Mouse (Mus musculus): ENCODE data around the gene Comp.

Gene Comp

DNA sequence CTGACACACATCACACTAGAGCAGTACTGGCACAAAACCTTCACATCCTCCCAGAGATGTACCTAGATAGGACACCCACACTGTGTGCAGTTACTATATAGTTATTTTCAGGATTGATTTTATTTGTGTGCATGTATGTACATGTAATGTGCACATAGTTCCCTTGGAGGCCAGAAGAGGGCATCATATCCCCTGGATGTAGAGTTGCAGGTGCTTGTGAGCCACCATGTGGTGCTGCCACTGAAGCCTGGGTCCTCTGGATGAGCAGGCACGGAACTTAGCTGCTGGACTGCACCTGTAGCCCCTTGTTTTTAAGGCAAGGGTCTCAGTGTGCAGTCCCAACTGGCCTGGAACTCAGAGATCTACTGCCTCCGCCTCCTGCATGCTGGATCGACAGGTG is 30.9 kb downstream of the Comp start:
- DNase-seq: no peak

DNA sequence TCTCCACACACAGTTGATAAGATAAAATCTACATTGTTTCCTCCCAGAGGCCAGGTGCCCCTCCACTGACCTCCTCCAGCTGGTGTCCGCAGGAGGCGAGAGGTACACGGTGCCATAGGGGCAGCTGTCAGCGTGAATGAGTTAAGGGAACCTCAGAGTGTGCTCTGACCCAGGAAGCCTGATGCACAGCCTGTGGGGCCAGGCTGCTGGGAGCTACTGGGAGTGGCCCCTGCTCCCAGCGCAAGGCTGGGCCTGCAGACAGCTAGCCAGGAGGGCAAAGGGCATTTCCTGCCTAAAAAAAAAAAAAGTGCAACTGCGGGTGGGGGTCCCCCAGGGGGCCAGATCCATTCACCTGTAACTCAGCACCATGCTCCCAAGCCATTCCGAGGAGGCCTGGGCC is 31.8 kb downstream of the Comp start:
- DNase-seq: no peak

DNA sequence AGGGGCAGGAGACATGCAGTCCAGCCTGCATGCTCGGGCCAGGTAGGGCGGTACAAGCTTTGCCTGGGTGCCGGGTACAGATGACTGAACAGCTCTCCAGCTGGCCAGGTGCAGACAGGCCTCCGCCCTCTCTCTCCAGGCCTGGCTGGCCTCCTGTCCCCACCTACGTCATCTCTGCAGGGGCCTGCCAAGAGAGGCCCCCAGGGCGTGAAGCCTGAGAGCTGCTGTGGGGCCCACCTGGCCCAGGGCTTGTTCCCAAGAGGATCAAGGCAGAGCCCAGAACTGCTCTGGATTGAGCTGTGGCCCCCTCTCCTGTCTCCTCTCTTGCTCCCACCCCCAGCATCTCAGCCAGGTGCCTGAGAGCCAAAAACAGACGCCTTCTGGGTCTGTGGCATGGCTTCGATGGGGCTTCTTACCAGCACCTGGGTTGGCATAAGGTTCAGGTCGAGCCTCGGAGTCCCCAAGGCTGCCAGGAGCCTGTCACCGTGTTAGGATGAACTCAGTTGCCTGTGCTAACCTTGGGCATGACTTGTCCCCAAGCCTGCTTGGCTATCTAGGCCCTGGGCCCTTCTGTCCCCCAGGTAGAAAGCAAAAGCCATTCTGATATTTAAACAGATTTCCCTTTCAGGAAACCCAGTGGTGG is 33.2 kb downstream of the Comp start:
- no peak for DNase-seq

DNA sequence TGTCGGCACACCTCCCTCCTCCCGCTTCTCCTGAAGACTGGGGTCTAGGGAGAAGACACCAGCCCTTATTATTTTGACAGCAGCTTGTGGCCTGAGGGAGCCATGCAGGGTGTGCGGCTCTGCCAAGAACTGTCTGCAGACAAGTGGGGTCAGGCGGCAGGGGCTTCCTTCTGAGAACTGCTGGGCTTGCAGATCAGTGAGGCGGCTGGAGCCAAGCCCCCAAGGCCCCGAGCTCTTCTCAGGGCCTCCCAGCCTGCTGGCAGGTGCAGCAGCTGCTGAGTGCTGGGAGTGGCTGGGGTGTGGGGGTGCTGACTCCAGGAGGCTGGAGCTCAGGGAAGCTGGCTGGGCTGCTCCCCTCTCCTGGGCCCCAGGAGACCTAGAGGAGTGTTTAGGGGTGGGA is 34.9 kb downstream of the Comp start:
- DNase-seq: no peak

DNA sequence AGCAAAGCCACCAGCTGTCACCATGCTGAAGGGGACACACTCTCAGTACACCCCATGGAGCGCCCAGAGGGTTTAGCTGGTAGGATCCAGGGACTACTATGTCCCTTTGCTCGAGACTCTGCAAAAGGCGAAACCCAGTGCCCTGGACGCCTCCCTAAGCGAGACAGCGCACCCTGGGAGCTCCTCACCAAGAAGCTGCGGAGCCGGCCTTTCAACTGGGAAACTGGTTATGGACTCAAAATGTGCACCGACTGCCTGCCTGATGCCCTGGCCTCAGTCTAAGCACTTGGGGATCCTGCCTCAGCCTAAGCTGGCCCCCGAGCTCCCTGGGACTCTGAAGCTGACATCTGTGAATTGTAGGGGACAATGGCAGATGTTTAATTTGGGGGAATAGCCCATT is 35.7 kb downstream of the Comp start:
- DNase-seq: no peak

DNA sequence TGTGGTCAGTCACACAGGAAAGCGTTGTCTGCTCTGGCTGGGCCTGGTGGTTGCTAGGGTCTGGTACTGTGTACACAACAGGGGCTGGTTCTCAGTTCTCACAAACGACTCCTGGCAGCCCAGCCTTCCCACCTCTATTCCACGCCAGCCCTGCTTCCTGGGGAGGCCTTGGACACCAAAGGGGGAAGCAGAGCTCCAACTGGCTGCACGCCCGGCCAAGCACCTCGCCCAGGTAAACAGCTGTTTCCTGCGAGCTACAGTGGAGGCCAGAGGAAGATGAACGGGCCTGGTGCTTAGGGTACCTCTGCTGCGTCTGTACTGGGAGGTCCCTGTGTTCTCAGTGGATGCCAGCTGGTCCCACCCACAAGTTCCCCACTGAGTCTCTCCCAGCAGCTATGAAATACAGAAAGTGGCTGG is 36.1 kb downstream of the Comp start:
- DNase-seq: no peak

DNA sequence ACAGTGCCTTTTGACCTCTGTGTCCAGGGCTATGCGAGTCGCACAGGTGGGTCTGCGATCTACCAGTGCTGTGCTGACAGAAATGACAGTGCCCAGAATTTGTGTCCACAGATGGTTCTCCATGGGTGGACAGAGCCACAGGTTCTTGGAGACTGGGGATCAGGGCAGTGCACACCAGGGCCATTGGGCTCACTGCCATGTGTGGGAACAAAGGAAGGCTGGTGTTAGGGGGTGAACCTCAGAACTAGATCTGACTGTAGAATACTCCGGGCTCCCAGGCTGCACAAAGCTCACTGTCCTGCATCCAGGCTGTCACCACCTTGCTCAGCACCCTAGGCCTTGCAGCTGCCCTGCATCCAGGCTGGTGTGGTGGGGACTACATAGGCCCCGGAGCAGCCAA is 36.9 kb downstream of the Comp start:
- no peak for DNase-seq

DNA sequence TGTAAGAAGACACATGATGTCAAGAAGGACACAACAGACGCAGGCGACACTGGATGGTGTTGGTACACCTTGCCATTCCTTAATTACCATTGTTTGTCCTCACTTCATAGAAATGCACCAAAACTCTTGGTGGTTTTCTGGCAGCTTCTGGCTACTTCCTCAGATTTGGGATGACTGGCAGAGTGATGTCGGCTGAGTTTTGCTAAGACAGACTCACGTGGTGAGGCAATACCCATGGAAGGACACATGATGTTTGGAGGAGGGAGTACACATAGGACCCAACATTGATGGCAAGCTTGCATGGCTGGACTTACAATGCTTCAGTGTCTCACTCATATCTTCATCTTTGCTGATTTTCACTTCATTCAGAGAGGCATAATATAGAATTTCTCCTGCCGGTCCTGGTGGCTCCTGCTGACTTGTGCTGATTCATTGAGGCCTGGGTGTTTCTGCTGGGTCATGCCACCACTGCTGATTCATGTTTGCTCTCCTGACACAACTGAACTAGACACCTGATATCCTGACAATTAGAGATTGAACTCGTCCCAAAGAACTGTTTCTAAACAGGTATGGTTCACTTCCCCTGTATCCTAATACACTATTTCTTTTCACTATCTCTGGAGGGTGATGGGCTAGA is 41.1 kb downstream of the Comp start:
- no peak for DNase-seq

DNA sequence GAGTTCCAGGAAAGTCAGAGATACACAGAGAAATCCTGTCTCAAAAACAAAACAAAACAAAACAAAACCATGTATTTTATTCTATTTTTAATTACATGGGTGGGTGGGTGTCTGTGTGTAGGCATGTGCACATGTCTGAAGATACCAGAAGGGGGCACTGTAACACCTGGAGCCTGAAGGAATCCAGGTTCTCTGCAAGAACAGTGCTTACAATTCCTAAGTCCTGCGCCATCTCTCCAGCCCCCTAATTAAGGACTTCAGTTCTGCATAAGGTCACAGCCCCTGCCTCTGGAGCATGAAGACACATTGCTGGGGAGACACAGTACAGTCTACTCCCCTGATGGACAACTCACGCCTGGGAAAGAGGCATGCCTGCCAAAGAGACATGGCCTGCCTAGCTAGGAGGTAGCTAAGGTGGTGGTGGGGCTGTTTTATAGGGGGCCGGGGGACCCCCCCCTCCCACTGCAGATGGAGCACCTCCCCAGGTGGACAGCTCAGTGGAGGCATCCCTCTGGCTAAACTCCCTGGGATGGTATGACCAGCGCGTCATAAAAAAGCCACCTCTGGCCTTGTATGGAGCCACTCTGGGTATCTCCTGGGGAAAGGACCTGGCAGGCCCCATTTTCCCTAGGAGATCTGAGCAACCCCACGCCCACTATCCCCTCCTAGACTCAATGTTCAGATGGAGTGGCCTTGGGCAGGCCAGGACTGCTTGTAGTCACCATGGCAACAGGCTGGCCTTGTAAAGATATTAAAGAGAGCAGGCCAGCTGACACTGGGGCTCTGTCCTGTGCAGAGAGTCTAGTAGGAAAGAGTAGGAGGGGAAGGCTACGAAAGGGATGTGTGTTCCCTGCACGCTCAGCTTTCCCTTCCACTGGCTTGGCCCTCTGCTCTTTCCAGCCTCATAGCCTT is 42.4 kb downstream of the Comp start:
- no peak for DNase-seq

DNA sequence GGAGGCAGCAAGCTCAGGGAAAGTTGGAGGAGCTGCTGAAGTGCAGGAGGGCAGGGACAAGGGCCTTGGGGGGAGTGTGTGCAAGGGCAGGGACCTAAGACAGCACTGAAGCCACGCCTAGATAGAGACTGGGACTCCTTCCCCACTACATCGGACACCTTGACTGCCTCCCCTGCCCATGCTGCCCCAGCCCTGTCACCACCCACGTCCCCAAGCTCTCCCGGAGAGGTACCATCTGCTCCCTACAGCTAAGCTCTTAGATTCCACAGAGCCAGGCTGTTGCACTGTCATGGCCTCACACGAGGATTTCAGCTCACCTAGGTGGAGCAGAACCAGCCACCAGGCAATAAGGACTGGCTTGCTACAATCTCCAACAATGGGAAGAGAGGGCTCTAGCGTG is 43.6 kb downstream of the Comp start:
- DNase-seq: peak; percentile 34

DNA sequence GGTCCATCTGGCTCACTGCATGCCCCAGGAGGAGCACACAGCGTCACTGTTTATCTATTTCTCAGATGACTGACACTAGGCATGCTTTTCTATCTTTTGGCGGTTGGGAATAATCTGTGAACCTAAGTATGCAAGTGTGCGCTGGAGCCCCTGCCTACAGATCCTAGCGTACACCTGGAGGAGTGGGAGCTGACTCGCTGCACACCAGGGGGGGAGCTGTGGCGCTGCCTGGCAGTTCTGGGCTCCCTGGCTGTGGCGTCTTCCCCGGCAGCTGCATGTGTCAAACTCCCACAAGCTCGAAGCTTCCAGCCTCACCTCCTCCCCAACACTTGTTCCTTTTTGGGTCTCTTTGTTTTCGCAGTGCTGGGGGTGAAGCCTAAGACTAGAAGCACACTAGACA is 44.6 kb downstream of the Comp start:
- DNase-seq: peak; percentile 76

DNA sequence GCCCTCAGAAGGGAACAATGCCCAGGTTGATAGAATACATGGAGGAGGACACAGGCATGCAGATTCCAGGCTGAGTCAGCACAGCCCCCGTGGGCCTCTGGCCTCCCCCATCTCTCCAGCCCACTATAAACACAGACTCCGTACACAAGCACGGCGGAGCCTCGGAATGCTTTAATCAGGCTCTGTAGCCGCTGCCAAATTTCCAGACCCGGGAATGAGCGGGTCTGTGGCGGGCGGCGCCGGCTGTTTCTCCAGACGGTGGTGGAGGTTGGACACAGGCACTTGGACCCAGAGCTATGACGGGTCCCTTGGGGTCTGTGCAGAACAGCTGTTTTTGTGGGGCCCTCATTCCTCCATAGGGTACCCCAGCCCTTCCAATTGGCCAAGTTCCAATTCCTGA is 45.6 kb downstream of the Comp start:
- peak; percentile 62 for DNase-seq

DNA sequence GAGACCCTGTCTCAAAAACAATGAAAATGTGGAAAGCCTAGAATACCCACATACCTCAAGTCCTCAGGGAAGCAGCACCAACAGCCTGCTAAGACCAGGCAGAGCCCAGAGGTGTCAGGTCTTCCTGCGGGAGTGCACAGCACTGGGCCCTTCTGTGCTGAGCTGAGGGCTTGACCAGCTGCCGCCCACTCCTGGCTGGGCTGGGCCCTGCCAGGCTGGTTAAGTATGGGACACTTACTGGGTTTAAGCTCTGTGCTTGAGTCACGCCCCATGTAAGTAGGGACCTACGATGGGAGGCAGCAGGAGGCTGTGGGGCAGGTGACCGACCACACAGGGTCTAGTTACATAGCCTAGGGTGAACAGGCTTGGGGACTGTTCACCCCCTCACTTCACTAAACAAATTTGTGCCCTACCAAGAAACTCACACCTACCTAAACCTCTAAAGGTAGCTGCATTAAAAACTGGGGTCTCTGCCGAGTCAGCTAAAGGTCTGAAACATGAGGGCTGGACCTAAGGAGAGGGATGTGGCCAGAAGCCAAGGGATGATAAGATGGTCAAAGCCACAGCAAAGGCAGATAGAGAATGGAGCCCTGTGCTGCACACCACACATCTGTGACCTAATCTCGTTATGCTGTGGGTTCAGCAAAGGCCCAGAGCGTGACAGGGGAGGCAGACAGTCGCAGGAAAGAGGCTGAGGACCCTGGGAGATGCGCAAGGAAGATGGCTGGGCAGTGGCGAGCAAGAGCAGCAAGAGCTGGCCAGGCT is 46.7 kb downstream of the Comp start:
- no peak for DNase-seq

DNA sequence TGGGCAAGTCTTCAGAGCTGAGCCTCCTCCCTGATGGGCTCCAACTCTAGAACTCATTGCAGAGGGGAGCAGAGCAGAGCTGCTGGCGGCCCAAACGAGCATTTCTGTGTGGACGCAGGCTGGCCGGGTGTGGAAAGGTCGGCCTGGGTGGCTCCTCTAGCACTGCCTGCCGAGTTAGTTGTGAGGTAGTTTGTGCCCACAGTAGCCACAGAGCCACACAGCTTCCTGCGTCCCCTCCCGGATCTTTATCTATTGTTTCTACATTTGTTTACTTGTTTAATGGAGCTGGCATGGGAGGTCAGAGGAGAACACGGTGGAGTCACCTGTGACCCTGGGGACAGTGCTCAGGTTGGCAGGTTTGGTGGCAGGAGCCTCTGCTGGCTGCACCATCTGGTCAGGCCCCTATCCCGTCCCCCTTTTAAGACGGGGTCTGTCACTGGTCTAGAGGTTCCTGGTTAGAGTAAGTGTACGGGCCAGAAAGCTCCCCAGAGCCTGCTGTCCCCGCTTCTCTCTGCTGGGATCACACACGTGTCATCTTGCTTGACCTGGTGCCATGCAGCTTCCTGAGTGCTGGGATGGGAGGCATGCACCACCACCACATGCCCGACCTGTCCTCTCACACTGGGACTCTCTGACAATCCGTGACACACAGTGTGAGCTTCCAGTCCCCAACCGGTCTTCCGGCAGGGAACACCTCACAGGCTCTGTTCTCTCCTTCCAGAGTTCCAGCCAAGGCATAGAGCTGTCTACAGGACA is 48.2 kb downstream of the Comp start:
- no peak for DNase-seq

DNA sequence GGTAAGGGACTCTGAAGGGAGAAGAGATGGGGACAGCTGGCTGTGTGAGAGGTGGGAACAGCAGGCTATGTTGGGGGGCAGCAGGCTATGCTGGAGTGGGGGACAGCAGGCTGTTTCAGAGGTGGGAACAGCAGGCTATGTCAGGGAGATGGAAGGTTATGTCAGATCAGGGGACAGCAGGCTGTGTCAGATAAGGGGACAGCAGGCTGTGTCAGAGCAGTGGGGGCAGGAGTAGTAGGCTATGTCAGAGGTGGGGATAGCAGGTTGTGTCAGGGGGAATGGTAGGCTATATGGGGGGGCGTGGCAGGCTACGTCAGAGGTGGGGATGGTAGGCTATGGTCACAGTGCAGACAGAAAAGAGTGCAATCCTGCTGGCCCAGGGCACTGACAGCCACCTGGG is 49.4 kb downstream of the Comp start:
- DNase-seq: no peak

DNA sequence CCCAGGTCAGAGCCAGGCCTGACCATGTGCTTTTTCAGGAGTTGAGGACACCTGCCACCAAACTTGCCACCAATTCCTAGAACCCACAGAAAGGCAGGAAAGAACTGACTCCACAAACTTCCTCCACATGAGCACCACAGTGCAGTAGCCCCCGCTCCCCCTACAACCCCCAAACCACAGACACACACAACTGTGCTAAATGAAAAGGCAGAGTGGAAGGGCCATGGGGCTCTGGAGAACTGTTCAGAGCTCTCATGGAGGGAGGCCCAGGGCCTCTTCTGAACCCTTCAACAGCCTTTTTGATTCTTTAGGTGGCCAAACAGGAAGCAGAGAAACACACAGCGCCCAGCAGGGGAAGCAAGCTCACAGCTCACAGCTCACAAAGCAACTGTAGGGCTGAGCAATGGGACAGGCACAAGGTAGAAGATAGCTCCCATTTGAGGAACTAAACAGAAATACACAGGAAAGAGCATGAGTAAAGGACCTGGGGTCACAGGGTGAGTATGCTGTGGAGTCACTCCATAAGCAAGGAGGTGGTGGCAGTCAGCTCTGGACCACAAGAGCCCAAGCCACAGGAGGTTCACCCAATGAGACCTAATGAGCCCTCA is 53.0 kb downstream of the Comp start:
- no peak for DNase-seq

DNA sequence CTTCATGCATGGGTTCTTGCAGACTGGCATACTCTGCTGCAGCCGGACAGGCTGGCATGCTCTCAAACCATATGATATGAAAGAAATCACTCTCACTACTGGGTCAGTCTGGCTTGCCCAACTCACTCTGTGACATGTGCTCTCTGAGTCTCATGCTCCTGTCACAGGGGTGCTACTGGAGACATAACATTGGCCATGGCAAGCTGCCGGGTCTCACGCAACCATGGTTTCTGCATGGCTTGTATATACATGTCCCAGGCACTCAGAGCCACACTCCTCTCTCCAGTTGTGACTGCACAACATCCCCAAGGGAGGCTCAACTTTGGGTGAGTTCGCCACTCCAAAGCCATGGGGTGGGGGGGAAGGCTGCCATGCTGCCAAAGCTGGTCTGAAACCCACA is 57.9 kb downstream of the Comp start:
- DNase-seq: no peak
